Mouse (Mus musculus) frontal cortex, postnatal 10 days (tissue): Measurements from ENCODE around the gene Col4a3.

Source experiments
- DNase-seq, 2 experiments: peaks; one replicate each; pipeline ENCODE4 v3.0.0; 2022; ENCODE audit warnings: low spot score in 2 of 2, mixed read lengths in 1 of 2

Gene Col4a3

DNA sequence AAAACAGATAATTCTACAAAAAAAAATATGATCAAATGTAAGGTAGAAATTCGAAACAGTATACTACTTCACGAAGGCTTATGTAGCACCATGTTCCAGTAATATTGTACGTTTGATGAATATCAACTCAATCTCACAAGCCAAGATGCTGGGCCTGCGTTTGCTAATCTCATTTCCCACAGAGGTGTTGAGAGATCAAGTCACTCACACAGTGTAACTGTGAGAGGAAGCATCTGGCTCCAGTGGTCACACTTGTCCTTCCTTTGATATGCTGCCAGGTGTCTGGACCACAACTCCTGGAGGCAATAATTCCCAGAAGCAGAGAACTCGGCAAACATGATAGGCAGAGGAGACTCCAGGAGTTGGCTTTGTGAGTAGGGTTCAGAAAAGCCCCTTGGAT, 99.6 kb downstream of the Col4a3 start:
- no peak for DNase-seq

DNA sequence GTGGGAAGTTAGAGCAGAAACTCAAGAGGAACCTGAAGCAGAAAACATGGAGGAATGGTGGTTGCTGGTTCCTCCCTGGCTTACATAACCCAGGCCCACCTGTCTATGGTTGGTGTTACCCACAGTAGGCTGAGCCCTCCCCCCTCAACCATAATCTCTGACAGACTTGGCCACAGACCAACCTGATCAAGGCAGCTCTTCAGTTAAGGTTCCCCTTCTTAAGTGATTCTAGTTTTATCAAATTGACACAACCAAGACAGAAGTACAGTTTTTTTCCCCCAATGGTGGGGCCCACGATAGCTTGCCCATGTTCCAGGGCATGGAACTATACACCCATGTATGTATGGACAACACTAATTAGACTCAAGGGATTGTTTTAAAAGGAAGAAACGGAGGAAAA, 100.1 kb downstream of the Col4a3 start:
- no peak for DNase-seq

DNA sequence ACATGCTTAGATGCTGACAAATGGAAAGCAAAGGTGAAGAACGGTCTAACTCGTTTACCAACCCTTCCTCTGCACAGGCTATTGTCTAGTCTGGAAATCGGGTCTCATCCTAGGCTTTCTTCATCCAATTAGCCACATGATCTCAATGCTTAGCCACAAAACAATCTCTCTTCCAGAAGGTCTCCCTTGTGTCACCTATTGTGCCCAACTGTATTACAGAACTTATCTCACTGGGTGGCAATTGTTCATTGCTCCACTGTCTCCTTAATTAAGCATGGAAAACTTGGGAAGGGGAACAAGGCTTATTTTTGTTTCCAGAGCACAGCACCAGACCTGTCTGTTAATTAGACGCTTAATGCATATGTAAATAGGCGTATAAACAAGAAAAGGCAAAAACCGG, 101.2 kb downstream of the Col4a3 start:
- DNase-seq, result no peak

DNA sequence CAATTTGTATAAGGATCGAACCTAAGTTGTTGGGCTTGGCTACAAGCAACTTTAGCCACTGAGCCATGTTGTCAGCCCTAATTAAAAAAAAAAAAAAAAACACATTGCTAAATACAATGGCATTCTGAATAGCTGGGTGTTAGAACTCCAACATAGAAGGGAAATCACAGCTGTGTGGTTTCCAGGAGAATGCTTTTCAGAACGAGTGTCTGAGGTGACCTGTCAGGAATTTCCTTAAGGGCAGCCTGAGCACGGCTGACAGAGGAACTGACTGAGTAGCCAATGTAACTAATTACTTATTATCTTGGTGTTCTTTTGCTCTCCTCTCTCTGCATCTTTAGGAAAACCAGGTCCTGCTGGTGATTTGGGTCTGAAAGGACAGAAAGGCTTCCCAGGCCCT, 109.2 kb downstream of the Col4a3 start:
- no peak for DNase-seq

DNA sequence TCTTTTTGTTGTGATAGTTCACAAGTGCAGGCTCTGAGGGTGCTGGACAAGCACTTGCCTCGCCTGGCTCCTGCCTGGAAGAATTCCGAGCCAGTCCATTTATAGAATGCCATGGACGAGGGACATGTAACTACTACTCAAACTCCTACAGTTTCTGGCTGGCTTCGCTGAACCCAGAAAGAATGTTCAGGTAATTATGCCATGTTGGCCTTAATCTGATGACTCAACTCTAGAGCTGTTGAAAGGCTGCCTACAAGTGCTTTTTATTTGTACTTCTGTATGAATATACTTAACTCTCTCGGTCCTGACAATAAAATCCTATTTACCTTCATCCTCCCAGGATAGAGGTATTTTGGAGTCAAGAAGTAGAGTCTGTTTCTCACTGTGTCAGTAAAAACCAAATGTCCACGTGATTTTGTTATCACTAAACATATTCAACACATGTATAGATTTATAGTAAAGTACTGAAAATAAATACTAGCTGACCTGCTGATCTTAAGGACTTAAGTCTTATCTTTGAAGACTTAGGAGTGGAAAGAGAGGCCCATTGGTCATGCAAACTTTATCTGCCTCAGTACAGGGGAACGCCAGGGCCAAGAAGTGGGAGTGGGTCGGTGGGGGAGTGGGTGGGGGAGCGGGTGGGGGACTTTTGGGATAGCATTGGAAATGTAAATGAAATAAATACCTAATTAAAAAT, 131.2 kb downstream of the Col4a3 start:
- no peak for DNase-seq

DNA sequence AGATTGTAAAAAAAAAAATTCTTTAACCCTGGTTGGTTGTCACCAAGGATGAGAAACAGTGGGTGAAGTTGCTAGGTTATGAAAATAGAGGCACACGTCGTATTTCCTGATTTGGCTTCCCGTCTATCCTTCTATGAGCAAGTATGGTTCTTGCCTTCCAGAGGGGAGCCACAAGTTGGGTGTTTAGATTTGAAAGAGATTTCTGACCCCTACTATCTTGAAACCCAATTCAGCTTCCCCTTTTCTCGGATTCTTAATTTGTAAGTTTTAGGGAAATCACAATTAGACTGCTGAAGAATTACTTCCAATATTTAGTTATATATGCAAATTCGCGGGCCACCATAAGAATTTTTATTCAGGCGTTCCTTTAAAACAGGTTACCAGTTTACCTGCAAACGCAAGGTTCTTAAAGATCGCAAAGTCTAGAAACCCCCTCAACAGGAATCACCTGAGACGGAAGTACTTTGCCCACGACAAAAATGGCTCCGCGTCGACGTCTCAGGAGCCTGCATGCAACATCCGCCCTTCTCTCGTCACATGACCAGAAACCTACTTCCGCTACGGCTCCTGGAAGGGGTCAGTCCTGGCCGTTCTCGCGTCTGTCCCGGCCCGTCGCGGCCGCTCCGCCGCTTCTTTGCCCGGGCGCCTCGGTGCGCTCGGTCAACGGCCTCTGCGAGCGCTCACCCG, 137.8 kb downstream of the Col4a3 start, which contains the start of gene Mff:
Mff (plus strand) TSS at position 552 of the 687 bp plus-strand sequence.
- DNase-seq, result peak; percentile 84 to 91

DNA sequence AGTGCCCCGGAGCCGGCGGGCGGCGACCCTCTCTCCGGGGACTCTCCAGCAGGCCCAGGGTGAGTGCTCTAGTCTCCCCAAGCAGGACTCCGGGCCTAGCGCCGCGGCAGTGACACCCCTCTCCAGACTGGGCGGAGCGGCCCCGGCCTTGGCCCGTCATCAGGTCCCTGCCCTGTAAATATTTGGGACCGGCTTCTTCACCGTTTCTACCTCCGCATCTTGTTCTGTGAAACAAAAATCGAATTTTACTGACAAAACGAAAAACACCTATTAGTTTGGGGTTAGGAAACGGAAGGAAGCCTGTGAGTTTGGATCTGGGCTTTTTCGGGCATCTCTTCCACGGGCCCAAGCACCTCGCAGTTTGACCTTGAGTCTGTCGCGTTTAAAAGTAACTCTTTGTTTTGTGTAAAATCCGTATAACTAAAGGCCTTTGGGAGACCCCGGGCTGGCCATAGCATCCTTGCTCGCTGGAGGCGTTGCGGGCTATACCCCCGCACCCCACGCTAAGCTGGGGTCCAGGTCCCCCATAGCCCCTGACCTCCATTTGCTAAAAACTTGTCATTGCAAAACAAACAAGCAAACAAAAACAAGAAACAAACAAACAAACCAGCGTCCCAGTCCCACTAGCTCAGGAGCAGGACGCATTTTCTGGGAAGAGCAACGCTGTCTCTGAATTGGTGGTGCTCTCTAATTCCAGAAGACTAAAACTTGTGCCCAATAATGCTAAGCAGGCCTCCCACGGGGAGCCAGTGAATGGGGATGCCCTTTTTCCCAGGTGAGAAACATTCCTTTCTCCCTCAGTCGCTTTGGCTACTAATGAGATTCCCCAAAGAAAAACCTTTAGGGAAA, 138.5 kb downstream of the Col4a3 start:
- DNase-seq, result peak in 1 of 2 experiments; percentile 12

DNA sequence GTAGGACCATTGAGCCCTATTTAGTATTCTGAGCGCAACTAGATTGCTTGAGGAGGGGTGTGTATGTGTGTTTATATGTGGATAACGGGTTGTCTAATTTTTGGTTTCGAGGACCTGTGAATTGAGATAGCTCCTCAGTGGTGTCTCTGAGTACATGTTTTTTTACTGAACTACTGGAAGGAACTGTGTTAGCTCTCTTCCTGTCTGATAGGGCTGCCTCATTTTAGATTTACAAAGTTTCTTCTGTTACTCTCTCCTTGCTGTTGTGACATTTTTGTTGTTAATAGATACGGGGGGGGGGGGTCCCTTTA, 139.1 kb downstream of the Col4a3 start:
- no peak for DNase-seq

DNA sequence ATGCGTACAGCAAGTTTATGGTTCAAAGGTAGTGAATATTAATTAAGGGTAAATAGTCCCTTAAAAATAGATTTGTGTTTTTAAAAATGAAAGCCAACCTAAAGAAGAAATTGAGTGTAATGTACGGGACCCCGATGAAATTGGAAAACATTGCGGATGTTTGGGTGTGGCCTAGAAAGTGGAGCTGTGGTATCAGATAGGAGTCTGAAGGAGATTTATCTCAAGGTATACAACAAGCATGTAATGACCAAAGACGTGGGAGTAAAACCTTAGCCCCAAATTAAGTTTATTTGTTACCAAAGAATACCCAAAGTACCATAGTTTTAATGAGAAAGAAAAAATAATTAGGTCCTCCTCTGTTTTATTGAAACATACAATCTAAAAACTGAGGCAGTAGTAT, 139.8 kb downstream of the Col4a3 start:
- DNase-seq, result no peak

DNA sequence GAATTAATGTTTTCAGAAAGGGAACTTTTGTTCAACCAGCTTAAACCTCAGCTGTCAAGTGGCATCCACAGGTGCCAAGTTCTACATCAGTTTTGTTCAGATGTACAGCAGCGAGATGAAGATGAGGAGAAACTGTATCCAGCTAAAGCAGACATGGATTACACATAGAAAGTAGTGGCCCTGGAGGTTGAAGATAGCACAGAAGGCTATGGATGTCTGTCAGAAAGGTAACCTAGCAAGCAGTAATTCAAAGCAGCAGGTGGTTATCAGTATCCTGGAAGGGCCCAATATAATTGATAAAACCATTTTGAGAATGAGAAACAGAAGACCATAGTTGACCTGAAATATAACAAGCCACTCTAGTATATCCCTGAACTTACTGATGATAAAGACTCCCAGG, 146.6 kb downstream of the Col4a3 start:
- DNase-seq, result no peak

DNA sequence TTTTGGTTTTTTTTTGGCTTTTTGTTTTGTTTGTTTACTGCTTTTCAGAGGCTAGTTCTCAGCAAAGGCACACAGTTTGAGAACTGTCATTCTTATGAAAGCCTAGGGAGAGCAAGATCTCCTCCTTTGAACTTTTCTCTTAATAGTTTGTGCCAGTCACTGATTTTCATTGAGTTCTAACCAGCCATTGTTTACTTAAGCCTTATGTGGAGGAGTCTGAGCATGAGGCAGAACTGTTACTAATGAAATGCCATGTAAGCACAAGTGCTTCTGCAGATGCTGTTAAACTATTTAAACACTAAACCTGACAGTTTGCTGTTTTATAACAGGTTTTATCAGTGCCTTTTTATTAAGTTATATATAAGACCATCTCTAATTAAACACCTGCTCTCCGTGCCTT, 151.3 kb downstream of the Col4a3 start:
- no peak for DNase-seq

DNA sequence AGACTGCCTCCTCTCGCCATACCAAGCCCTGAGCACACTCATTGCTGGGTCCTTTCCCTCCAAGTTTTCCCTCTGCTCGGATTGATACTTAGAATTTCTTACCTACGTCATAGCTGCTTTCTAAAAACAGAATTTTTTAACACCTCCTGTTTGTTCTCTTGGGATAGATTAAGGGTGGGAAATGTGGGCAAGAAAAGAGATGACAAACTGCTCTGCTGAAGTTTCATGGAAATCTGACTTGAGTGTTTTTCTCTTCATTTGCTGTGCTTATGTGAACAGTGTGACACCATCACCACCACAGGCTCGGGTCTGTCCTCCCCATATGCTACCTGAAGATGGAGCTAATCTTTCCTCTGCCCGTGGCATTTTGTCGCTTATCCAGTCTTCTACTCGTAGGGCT, 154.8 kb downstream of the Col4a3 start:
- DNase-seq, result no peak

DNA sequence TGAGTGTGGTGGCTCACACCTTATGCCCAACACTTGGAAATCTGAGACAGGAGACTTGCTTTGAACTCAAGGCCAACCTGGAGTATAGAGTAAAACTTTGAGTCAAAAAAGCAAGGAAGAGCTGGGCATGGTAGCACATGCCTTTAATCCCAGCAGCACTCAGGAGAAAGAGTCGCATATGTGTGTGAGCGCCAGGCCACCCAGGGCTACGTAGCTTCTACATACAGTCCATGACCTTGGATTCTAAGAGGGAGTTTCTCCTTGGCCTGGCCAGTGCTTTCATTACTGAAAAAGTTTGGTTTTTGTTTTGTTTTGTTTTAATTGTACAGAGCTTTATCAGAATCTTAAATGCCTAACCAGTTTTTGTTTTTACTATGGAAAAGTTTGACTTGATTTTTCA, 157.2 kb downstream of the Col4a3 start:
- DNase-seq, result no peak

DNA sequence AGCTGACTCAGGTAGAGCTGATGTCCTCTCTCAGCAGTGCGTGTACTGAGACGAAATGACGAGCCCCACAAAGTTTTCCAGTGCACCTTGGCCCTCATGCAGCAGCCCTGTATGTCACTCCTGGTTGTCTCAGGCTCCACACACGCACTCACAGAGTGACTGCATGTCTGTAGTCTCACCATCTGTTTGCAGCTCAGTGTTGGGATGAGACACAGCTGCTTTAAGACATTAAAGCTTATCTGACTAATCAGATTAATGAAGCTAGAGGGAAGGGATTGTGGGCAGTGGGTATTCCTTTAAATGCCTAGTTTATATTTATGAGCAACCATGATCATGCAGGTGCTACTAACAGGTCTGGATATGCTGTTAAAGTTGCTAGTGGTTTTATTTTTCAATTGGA, 159.7 kb downstream of the Col4a3 start:
- DNase-seq, result no peak

DNA sequence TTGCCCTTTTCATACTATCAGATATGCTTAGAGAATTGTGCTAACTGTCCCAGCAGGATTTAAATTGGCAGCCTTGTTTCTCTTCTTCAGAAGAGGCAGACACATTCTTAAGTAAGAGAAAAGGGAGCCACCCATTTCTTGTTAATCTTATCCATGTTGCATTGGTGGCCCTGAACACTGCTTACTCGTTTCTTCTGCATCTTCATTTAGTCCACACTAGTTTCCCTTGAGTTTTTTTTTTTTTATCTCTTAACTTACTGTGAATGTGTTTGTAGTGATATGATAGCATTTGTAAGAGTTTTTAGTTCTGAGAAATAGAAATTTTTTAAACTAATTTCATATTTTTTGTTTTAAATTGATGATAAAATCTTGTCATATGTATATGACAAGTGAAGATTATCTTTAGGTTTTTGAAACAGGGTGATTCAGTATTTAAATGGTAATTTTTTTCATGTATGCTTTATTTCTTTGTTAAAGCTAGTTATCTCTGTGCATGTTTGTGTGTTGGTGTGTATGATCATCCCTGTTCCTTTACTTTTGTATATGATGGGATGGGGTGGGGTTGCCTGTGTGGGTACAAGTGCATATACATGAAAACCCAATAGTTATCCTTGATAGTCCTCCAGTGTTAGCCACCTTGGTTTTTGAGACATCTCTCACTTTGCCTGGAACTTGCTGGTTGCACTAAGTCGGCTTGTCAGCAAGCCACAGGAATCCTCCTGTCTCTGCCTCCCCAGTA, 161.2 kb downstream of the Col4a3 start:
- DNase-seq, result no peak

DNA sequence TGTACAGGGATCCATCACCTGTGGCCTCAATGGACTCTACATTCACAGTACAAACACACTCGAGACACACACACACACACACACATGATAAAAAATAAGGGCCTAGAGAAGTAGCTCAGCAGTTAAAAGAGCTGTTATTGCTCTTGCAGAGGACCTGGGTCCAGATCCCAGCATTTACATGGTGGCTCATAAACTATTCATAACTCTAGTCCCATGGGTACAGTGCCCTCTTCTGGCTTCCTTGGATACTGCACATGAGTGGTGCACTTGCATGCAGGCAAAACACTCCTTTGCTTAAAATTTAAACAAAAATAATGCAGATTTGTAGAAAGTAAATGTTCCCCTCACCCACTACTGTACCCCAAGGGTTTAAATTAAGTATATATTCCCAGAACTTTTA, 172.8 kb downstream of the Col4a3 start:
- DNase-seq, result no peak

DNA sequence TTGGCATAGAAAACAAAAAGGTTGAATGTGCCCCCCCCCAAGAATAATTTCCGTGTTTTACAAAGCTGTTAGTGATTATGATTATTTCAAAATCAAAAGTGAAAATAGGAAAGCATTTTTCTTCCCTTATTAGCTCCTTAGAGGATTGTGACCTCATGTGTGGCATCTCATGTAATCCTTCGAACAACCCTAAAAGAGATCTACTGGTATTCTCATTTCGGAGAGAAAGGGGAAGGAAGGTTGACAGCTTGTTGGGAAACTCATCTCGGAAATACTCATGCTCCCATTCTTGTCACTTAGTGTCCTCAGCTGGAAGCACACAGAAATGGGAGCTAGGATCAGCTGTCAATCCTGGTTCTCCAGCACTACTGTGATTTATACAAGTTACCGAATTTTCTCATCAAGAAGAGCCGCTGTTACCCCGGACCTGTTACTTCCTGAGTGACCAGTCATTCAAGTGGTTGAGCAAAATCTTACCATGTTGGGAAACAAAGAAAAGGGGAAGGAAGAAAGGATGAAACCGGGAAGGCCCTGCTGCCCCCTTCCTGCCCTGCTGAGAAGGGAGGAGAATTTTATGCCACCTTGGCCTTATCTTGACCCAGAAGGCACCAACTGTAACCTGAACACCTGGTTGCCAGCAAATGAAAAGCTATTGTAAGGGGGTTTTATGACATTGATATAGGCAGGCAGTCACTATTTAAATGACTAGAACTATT, 174.9 kb downstream of the Col4a3 start:
- DNase-seq, result no peak

DNA sequence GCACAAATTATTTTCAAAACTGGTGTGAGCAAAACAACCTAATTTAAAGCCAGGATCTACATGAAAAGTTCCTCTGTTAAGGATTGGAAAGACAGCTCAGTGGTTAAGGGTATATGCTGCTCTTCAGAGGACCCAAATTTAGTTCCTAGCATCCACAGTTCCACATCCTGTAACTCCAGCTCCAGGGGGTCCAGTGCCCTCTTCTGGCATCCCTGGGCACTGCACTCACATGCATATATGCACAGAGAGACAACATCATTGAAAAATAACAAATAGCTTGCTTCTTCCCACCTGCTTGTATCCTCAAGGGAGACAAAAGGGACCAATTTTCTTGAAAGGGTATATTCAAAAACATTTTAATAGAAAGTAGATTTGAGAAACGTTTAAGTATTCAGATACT, 175.6 kb downstream of the Col4a3 start:
- no peak for DNase-seq

DNA sequence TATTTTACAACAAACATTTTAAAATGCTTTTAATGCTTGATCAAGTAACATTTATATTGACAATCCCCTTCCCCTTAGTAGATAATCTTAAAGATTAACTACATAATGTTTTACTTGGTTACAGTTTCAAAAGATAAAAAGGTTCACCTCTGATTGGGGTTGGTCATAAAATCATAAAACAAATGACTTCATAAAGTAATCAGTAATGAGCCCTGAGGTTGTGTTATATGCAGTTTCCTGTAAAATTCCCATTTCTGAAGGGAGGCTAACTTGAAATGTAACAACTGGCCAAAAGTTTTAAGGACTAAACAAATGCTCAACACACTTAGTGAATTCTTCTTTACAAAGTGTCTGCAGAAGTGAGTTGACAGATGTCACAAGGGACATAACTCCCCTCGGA, 179.5 kb downstream of the Col4a3 start:
- DNase-seq, result no peak

DNA sequence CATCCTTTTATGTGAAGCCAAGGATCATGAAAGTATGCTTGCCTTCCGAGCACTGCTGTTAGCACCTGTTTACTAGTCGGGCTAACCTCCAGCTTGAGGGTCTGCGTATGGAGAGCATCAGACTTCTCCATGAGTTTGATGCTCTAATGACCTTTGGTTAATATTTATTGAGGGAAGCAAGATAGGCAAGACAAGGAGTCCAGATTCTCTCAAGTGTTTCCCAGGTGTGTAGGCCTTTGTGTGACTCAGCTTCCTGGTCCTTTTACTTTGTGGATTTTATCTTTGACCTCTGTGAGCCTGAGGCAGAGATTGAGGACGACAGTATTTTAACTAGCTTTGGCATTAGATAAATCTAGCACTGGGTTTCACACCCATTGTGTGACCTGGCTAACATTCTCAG, 179.9 kb downstream of the Col4a3 start:
- DNase-seq, result no peak

DNA sequence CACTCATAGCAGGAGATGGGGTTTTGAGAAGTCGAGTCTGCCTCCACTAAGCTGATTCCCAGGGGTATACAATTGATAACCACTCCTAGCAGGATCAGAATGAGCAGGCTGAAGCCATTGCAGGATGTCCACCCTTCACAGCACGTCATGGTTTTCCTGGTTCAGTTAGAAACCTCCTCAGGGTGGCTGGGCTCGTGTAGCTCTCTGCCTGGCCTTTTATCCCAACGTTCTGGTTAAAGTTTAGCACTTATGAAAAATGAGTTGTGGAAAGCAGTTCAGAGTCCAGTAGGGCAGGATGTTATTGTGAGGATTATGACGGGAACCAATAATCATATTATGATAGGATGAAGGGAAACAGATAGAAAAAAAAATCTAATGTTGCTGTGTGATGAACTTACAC, 181.5 kb downstream of the Col4a3 start, which contains the start of gene Tm4sf20:
Tm4sf20 (minus strand) TSS at position 193 of the 400 bp plus-strand sequence.
- DNase-seq, result no peak
